Mouse (Mus musculus): ENCODE results near the gene Ush2a. TPM values are rescaled to one million over a fixed set of nuclear protein-coding genes. Genes with fewer than 3 reads are reported as not detected.

Gene Ush2a
- polyA plus RNA-seq (2015; fragmentation: Nextera tagmentation; extraction: Ambion mirVana): not detected in 2 replicates

- WGBS (ENCODE audit: insufficient replicate concordance): 61% methylated on average over 10 of the region's 10 CpGs
- DNase-seq (no peak), ATAC-seq (ENCODE audit: low read depth) (no peak)
- Histone ChIP-seq H3K4me1 (replicated peaks) (no peaks in the 10 kb centered on the region), H3K9me3 (replicated peaks) (no peaks in the 10 kb centered on the region), H3K27ac (no peak within 1 kb of the TSS), H3K4me2 (no peak within 1 kb of the TSS), H3K9ac (no peak within 1 kb of the TSS), H3K27me3 (no peaks in the 10 kb centered on the region), H3K36me3 (no peaks in the 10 kb centered on the region), H3K4me3 (replicated peaks) (no peak within 1 kb of the TSS)
Measured at GRCm38 (mm10) chr1:188261903-188262682, at the start of gene Ush2a. TSS of gene Ush2a (plus strand) at chr1:188262023.

GRCm38 (mm10) chr1:188214885-188215611, 46.8 kb upstream of the Ush2a start:
- Histone ChIP-seq H3K36me3 (no peaks in the 10 kb centered on the region), H3K4me2 (no peak overlapping the region), H3K9me3 (replicated peaks) (no peaks in the 10 kb centered on the region), H3K4me3 (replicated peaks) (no peak overlapping the region), H3K27me3 (no peaks in the 10 kb centered on the region), H3K9ac (no peak overlapping the region), H3K27ac (no peak overlapping the region), H3K4me1 (replicated peaks) (no peaks in the 10 kb centered on the region)
- WGBS (ENCODE audit: insufficient replicate concordance): 63% methylated on average over 10 of the region's 10 CpGs
- ATAC-seq (ENCODE audit: low read depth): no peak
- DNase-seq: no peak

DNA sequence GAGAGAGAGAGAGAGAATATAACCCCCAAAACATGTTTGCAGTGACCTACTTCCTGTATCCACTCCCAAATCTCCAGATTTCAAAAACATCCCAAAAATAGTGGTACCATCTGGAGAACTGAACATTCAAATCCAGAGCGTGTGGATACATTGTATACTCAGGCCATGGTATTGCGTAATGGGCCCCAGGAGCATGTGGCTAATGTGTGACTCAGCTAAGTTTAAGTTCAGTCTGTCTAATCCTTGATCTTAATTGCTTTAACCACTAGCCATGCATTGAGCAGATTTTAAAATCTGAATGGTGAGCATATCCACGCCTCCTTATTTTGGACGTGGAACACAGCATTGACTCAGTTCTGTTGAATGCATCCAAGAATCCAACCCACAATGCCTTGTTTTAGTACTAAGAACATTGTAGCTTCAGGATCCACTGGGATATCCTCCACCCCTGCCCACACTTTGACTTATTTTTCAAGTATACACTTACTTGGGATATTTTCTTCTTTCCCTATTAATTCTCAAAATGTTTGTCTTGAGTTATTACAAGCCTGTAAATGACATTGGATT, 40.5 kb upstream of the Ush2a start:
- H3K27ac ChIP-seq: no peak overlapping the region
- H3K4me2 ChIP-seq: no peak overlapping the region
- H3K36me3 ChIP-seq: no peaks in the 10 kb centered on the region
- DNase-seq: no peak
- ATAC-seq (ENCODE audit: low read depth): no peak
- H3K4me3 ChIP-seq (replicated peaks): no peak overlapping the region
- no peaks in the 10 kb centered on the region for H3K4me1 ChIP-seq (replicated peaks)
- no peaks in the 10 kb centered on the region for H3K9me3 ChIP-seq (replicated peaks)
- no peak overlapping the region for H3K9ac ChIP-seq
- no peaks in the 10 kb centered on the region for H3K27me3 ChIP-seq
- WGBS (ENCODE audit: insufficient replicate concordance): 59% methylated on average over 4 of the region's 4 CpGs

DNA sequence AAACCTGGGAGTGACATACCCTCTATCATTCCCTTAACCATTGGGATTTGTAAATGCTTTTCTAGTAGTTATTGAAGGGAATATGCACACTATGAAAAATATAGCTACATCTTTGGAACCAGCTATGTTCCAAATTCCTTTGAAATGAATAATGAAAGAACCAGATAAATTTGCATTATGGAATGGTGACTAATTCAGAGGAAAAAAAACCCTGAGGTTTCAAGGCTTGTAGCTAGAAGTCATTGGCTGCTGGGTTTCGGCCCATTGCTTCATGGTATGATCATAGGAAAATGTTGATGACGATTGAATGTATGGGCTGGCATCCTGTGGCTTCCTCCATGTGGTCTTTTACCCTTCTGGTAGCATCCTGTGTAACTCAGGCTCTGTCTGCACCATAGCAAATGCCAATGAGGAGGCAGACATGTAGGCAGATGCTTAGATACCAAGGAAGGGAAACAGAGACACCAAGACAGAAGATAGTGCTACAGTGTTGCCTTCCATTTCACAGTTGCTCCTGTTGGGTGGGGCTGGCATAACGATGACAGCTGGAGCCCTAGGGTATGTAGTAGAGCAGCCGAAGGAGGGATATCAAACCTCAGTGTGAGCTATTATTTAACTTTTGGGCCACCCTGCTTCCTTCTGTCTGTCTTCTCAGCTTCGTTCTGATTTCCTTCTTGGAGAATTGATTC, 28.6 kb upstream of the Ush2a start:
- ATAC-seq (ENCODE audit: low read depth): no peak
- no peak overlapping the region for H3K4me3 ChIP-seq (replicated peaks)

GRCm38 (mm10) chr1:188238636-188239035, 23.2 kb upstream of the Ush2a start:
- DNase-seq (no peak), ATAC-seq (ENCODE audit: low read depth) (no peak)
- no peak overlapping the region for H3K4me3 ChIP-seq (replicated peaks)
- H3K27ac ChIP-seq: no peak overlapping the region
- no peaks in the 10 kb centered on the region for H3K4me1 ChIP-seq (replicated peaks)
- H3K36me3 ChIP-seq: no peaks in the 10 kb centered on the region
- no peaks in the 10 kb centered on the region for H3K27me3 ChIP-seq
- no peaks in the 10 kb centered on the region for H3K9me3 ChIP-seq (replicated peaks)
- H3K9ac ChIP-seq: no peak overlapping the region
- H3K4me2 ChIP-seq: no peak overlapping the region

More for the DNA sequence above, 28.6 kb upstream of the Ush2a start:
- Histone ChIP-seq H3K36me3 (no peaks in the 10 kb centered on the region), H3K4me2 (no peak overlapping the region), H3K9me3 (replicated peaks) (no peaks in the 10 kb centered on the region), H3K27ac (no peak overlapping the region), H3K4me1 (replicated peaks) (no peaks in the 10 kb centered on the region), H3K27me3 (no peaks in the 10 kb centered on the region), H3K9ac (no peak overlapping the region)
- 53% methylated on average over 5 of the region's 5 CpGs for WGBS (ENCODE audit: insufficient replicate concordance)
- no peak for DNase-seq

DNA sequence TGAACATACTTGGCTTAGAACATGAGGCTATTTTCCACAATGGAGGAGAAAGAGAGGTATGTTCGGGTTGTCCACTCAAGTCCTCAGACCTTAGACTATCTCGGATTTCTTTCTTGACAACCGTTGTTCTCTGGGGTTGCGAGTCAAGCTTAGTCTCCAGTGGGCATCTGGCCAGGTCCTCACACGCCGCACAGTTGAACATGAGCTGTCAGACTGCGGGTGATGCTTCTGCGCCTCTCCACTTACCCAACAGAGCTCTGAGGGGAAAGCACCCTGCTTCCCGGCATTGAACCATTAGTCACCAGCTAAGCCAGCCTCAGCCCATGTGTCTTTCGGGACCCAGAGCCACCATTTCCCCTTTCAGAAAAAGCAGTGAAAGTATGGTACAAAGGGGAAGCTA, 20.1 kb upstream of the Ush2a start:
- H3K9me3 ChIP-seq (replicated peaks): no peaks in the 10 kb centered on the region
- no peaks in the 10 kb centered on the region for H3K4me1 ChIP-seq (replicated peaks)
- no peak overlapping the region for H3K27ac ChIP-seq
- H3K4me2 ChIP-seq: no peak overlapping the region
- ATAC-seq (ENCODE audit: low read depth) (no peak), DNase-seq (no peak)
- H3K9ac ChIP-seq: no peak overlapping the region
- H3K36me3 ChIP-seq: no peaks in the 10 kb centered on the region
- H3K27me3 ChIP-seq: no peaks in the 10 kb centered on the region
- H3K4me3 ChIP-seq (replicated peaks): no peak overlapping the region
- WGBS (ENCODE audit: insufficient replicate concordance): 69% methylated on average over 10 of the region's 10 CpGs

- WGBS (ENCODE audit: insufficient replicate concordance): 77% methylated on average over 7 of the region's 7 CpGs
- H3K27ac ChIP-seq: no peak overlapping the region
- H3K9ac ChIP-seq: no peak overlapping the region
- no peak overlapping the region for H3K4me2 ChIP-seq
- no peak overlapping the region for H3K4me3 ChIP-seq (replicated peaks)
- no peaks in the 10 kb centered on the region for H3K4me1 ChIP-seq (replicated peaks)
- DNase-seq (no peak), ATAC-seq (ENCODE audit: low read depth) (no peak)
- no peaks in the 10 kb centered on the region for H3K36me3 ChIP-seq
- no peaks in the 10 kb centered on the region for H3K27me3 ChIP-seq
- no peaks in the 10 kb centered on the region for H3K9me3 ChIP-seq (replicated peaks)
Measured at GRCm38 (mm10) chr1:188257500-188257899, 4.3 kb upstream of the Ush2a start.

DNA sequence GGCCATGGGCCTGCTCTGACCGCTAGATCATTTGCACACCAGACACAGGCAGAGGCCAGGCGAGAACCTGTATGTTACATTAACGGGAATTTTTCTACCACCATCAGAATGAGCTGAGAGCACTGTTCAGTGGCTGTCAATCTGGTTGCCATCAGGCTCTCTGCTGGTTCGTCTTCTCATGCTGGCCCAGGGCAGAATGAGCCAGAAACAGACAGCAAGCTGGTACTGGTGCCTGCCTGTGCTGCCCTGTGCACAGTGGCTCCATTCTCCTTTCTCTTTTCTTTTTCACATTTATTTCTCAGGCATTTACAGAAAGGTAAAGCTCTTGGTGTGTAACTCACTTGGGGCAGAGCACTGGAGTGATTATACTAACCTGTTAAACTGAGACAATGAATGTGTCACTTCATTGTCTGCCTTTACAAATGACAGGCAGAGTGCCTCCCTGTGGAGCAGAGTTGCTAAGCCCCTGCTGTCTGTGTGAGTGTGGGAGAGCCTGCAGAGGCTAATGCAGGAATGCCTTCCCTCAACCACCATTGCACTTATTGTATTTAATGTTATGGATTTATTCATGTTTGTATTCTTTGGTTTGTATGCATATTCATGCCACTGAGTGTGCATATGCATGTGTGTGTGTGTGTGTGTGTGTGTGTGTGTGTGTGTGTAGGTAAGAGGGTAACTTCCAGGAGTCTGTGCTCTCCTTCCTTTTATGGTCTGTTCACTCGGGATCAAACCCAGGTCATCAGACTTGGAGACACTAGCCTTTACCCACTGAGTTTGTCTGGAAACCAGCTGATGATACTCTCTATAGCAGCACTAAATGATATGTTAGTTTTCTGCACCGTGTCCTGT, 1.3 kb upstream of the Ush2a start:
- DNase-seq (no peak), ATAC-seq (ENCODE audit: low read depth) (no peak)
- Histone ChIP-seq H3K27me3 (no peaks in the 10 kb centered on the region), H3K4me3 (replicated peaks) (no peak overlapping the region), H3K9ac (no peak overlapping the region), H3K36me3 (no peaks in the 10 kb centered on the region), H3K9me3 (replicated peaks) (no peaks in the 10 kb centered on the region), H3K4me2 (no peak overlapping the region), H3K4me1 (replicated peaks) (no peaks in the 10 kb centered on the region), H3K27ac (no peak overlapping the region)
- 68% methylated on average over 6 of the region's 6 CpGs for WGBS (ENCODE audit: insufficient replicate concordance)

DNA sequence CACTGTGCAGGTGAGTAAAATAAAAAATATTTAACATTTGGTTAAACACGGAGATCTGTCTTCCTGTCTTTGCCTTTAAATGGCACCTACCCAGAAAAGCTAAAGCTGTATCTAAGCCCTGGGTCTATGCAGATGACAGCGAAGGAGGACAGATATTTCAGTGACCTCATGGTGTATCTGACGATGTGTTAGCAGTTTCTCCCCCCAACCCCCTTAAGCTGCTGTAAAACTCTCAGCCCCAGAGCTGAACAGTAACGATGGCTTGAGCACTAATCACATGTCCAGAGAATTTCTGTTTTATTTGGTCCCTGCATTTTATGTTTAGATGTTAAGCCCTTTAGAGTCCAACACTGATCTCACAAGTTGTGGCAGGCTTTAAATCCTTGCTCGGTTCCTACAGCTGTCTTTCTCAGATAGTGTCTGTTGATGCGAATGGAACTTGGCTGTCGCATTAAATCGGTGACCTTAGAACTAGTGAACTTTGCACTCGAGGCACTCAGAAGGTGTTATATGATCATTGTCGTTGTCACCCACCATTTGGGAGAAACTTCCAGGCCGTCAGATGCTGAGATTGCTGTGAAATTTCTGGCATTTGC, 5.4 kb downstream of the Ush2a start:
- no peak for ATAC-seq (ENCODE audit: low read depth)
- H3K9ac ChIP-seq: no peak overlapping the region
- H3K27ac ChIP-seq: no peak overlapping the region
- H3K4me1 ChIP-seq (replicated peaks): no peaks in the 10 kb centered on the region
- DNase-seq: no peak
- no peak overlapping the region for H3K4me3 ChIP-seq (replicated peaks)
- no peaks in the 10 kb centered on the region for H3K36me3 ChIP-seq
- no peaks in the 10 kb centered on the region for H3K9me3 ChIP-seq (replicated peaks)
- no peaks in the 10 kb centered on the region for H3K27me3 ChIP-seq
- WGBS (ENCODE audit: insufficient replicate concordance): 67% methylated on average over 11 of the region's 11 CpGs
- H3K4me2 ChIP-seq: no peak overlapping the region

- ATAC-seq (ENCODE audit: low read depth) (no peak), DNase-seq (no peak)
- H3K4me3 ChIP-seq (replicated peaks): no peak overlapping the region
- no peaks in the 10 kb centered on the region for H3K4me1 ChIP-seq (replicated peaks)
- WGBS (ENCODE audit: insufficient replicate concordance): 83% methylated on average over 6 of the region's 6 CpGs
- H3K9me3 ChIP-seq (replicated peaks): no peaks in the 10 kb centered on the region
- H3K9ac ChIP-seq: no peak overlapping the region
- H3K27me3 ChIP-seq: no peaks in the 10 kb centered on the region
- no peaks in the 10 kb centered on the region for H3K36me3 ChIP-seq
- no peak overlapping the region for H3K4me2 ChIP-seq
- no peak overlapping the region for H3K27ac ChIP-seq
Measured at GRCm38 (mm10) chr1:188269071-188269470, 7.2 kb downstream of the Ush2a start.
